Mouse (Mus musculus) thymus, postnatal 36 days (tissue): ENCODE measurements around the gene Smc5.
A peak's percentile ranks its signal among the peaks of the same experiment; 100 is the strongest.

Source experiments
- DNase-seq, 2 experiments: peaks; one replicate each; pipeline ENCODE4 v3.0.0; 2022; ENCODE audit warnings: mixed read lengths in 2 of 2

The Smc5 gene

GRCm38 (mm10) chr19:23273355-23274053 is at the start of gene Smc5:
Gene Smc5, minus strand, starts transcription at chr19:23273897.
- peak; percentile 94 to 96 for DNase-seq

DNA sequence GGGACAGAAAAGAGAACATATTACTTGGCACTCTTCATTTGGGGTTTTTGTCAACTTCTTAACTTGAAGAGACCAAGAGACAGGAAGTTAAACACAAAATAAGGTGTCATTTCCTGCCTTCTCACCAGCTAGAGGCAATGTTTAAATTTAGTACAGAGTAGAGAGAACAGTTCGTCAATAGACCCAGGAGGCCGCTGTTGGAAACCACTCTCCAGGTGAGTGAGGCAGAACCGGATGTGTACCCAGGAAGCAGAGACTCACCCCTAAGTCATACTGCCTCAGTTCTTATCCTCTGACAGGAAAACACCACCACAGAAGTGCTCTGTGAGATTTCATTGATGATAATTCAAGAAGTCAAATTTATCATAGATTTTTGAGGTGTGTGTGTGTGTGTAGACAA is 49.4 kb upstream of the Smc5 start:
- DNase-seq = peak; percentile 65 to 78

GRCm38 (mm10) chr19:23317989-23318358 is 44.3 kb upstream of the Smc5 start:
- no peak for DNase-seq

DNA sequence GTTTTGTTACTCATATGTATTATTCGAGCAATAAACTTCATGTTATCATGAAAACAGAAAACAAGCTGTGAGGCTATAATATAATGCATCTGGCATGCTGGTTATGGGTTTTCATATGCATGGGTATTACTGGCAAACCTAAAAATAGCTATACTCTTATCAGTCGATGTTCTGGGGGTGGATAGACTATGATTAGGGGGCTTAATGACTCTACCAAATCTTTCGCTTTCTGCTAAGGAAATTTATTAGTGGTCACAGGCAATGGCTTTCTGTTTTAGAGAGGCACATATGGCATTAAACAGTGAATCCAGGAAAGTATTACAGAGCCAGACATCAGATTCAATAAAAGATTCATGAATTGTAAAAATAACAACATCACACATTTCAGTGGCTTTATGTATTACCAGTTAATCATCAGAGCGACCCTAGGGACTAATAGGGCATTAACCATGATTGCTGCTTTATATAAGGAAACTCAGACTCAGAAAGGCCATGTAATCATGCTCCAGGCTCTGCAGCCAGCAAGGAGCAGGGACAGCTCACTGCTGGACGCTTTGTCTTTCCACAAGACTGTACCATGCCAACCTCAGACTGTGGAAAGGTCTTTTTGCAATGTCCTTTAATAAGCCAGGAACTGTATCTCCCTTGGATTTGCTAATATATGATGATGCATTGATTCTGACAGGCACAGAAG is 43.7 kb upstream of the Smc5 start:
- no peak for DNase-seq

GRCm38 (mm10) chr19:23316851-23317250 is 43.2 kb upstream of the Smc5 start:
- DNase-seq = no peak

DNA sequence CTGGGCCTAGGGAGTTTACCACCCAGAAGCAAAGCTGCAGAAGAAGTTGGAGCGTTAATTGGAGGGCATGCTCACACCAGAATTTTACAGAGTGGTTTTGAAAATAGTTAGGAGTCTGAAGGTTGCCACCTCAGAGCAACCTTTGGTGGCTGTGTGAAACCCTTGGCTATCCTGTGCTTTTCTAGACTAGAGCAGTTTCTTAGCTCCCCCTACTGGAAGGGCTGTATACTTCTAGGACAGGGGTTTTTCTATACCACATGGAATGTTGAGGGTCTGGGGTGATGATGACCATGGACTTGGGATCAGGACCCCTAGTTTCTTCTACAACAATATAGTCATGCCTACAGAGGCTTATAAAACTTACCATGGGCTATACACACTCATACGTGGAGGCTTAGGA is 36.3 kb upstream of the Smc5 start:
- DNase-seq = no peak

DNA sequence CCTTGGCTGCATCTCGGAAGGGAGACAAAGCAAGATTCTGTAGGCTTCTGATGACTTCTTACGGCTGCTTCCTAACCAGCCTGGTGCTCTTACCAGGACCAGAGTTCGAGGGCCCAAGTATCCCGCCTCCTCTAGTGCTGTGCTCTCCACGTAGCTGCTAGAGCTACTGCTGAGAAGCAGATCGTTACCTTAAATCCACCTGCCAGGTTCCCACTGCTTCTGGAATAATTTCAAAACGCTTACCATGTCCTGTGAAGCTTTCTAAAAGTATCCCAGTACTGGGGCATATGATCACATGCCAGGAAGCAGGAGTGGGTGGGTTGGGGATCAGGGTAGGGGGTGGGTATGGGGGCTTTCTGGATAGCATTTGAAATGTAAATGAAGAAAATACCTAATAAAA is 33.0 kb upstream of the Smc5 start:
- no peak for DNase-seq

DNA sequence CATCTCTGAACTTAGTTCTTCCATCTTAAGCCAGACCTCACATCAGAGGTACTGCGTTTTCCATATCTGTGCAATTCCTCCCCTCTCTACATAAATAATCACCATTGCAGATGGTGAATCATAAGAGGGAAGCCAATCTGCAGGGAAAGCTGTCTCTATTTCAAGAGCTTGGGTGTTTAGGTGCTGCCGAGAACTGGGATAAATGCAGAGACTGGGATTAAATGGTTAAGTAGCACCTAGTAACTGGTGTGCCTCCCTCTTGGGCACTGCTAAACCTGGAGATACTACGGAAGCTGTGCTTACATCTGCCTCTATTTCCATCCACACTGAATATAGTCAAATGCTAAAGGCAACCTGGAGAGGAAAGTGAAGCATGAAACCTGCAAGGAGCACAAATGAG is 26.3 kb upstream of the Smc5 start:
- DNase-seq = no peak

GRCm38 (mm10) chr19:23298917-23299316 is 25.2 kb upstream of the Smc5 start:
- no peak for DNase-seq

- no peak for DNase-seq
Measured at GRCm38 (mm10) chr19:23297191-23297590, 23.5 kb upstream of the Smc5 start.

DNA sequence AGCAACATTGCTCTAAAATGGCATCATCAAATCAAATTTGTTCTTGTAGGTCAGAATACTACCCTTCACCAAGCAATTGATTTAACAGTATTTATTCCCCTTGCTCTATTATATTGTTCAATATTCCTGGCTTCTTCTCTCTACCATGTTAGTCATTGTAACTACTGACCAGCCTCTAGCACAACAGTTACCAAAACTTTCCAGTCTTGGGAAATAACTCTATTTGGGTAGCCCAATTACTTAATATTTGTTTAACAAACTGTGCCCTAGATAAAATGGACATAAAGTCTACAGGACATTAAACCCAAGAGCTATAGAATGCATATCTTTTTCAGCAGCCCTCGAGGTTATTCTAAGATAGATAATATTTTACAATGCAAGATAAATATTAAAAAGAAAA is 15.6 kb upstream of the Smc5 start:
- no peak for DNase-seq

GRCm38 (mm10) chr19:23281911-23282660 is 8.4 kb upstream of the Smc5 start:
- no peak for DNase-seq

GRCm38 (mm10) chr19:23274054-23274724 is 492 bp upstream of the Smc5 start:
- DNase-seq = no peak

DNA sequence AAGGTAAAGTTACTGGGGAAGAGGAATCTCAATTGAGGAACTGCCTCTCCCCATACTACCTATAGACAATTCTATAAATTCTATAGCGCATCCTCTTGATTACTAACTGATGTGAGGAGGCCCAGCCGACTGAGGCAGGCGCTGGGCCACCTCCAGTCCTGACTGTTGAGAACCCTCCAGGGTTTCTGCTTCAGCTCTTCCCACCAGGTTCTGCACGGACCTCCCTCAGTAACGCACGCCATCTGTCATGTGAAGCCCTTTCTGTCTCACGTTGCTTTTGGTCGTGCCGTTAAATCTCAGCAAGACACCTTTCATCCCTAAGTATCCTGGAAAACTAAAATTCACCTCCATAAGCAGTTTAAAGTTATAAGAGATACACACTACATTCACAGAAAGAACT is 16.9 kb downstream of the Smc5 start:
- no peak for DNase-seq

DNA sequence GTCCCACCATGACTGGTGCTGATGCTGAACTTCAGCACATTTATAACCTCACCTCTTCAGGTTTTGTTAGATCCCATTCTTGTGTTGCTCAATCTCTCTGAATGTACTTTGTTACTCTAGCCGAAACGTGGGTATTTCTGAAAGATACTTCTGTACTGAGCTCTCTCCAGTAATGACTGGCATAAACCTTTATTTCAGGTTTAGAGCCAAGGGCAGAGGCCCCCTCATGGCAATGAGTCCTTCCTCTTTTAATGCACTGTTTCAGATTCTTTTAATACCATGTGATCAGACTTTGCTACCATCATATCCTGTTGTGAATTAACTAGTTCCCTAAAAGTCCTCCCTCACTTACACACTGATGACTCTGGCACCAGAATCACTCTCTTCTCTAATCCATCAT is 27.2 kb downstream of the Smc5 start:
- no peak for DNase-seq

DNA sequence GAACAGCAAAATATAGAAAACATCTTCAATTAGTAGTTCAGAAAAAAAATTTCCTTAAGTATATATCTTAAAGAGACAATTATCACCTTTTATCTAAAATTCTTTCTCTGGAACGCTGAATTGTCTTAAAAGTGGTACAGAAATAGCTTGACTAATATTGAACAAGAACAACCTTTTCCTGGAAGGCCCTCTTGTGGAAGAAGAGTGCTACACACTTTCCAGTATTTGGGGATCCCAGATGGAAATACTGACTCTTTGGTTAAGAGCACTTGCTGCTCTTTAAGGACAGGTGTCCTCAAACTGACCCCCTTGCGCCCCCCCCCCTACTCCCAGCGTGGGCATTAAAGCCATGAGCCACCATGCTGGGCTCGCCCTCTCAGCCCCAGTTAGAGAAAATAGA is 48.6 kb downstream of the Smc5 start:
- DNase-seq = no peak

DNA sequence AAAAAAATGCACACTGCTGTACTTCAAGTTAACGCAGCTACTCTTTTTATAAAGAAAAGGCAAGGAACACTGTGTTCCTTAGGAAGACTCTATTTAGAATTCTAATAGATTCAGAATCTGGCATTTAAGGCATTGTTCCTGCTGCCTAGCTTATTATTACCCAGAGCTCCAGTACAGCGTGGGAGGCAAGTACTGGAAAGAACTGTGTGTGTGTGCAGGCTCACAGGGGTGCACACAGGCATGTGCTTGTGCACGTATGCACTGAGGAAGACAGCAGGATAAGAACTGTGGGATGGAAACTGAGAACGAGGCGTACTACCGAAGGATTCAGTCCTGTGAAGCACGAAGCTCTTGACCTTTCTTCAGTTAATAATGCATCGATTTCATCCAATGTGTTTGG is 59.4 kb downstream of the Smc5 start:
- DNase-seq = no peak

GRCm38 (mm10) chr19:23211325-23211724 is 62.4 kb downstream of the Smc5 start:
- no peak for DNase-seq

- DNase-seq = no peak
Measured at GRCm38 (mm10) chr19:23203505-23204053, 70.1 kb downstream of the Smc5 start.

DNA sequence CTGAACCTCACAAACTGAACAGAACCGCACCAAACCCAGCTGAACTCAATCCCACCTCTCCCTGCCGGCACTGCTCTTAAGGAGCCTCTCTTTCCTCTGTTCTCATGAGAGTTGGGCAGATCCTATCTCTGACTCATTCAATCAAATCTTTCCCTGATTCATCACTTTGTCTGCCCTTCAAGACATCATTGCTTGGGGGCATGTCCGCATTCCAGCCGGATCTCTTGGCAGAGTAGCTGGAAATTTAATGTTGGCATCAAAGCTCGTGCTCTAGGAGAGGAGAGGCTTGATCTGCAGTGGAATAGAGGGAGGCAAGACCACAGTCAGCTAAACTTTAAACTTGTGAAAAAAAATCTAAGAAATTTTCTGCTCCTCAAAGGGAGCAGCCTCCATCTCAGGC is 71.6 kb downstream of the Smc5 start:
- no peak for DNase-seq

- no peak for DNase-seq
Measured at GRCm38 (mm10) chr19:23193076-23193475, 80.6 kb downstream of the Smc5 start.

GRCm38 (mm10) chr19:23191486-23191885 is 82.2 kb downstream of the Smc5 start:
- DNase-seq = no peak

DNA sequence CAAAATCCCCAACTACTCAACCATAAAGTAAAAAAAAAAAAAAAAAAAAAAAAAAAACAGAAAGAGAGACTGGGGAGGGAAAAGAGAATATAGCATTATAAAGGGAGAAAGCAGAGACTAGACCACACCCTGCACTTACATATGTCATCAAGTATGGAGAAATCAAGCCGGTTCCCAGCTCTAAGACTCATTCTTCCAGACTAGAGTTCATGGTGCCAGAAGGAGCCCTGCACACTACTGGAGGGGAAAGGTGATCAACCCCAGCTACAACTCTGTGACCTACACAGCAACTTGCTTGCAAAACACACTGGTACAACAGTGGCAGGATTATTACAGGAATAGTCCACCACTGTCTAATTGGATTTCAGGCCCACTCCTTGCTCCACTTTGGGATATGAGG is 84.0 kb downstream of the Smc5 start:
- DNase-seq = no peak
